Mouse (Mus musculus): ENCODE results near the gene Espn. TPM values are rescaled to one million over a fixed set of nuclear protein-coding genes. Genes with fewer than 3 reads are reported as not detected.
A peak's percentile ranks its signal among the peaks of the same experiment; 100 is the strongest.

The Espn gene
- polyA plus RNA-seq, 1 experiment from 2014 or later, result 0.31 TPM

GRCm38 (mm10) chr4:152187142-152187541 lies 35.0 kb upstream of the Espn start:
- no peak overlapping the region for H3K9ac ChIP-seq
- no peaks in the 10 kb centered on the region; the same call in 1 of the 2 replicates for H3K36me3 ChIP-seq
- no peak overlapping the region for H3K27ac ChIP-seq (replicated peaks)
- peaks cover 33% of the 10 kb centered on the region for H3K4me1 ChIP-seq (replicated peaks)
- H3K4me2 ChIP-seq, result no peak overlapping the region
- 86% methylated on average over 9 of the region's 9 CpGs for WGBS
- no peaks in the 10 kb centered on the region for H3K9me3 ChIP-seq
- no peak overlapping the region for H3K4me3 ChIP-seq
- no peak for ATAC-seq (ENCODE audit: low FRiP score, low read depth)
- H3K27me3 ChIP-seq, result no peaks in the 10 kb centered on the region

GRCm38 (mm10) chr4:152186205-152187082 lies 34.3 kb upstream of the Espn start:
- peak overlapping the region; percentile 74 for H3K27ac ChIP-seq (replicated peaks)
- no peak overlapping the region; the same call in 1 of the 2 replicates for H3K4me3 ChIP-seq
- H3K36me3 ChIP-seq, result no peaks in the 10 kb centered on the region; the same call in 1 of the 2 replicates
- no peaks in the 10 kb centered on the region for H3K27me3 ChIP-seq
- H3K4me2 ChIP-seq, result peak overlapping the region; percentile 42
- no peak for ATAC-seq (ENCODE audit: low FRiP score, low read depth)
- peaks cover 33% of the 10 kb centered on the region for H3K4me1 ChIP-seq (replicated peaks)
- no peaks in the 10 kb centered on the region for H3K9me3 ChIP-seq
- WGBS, result 45% methylated on average over 14 of the region's 14 CpGs
- H3K9ac ChIP-seq, result no peak overlapping the region

DNA sequence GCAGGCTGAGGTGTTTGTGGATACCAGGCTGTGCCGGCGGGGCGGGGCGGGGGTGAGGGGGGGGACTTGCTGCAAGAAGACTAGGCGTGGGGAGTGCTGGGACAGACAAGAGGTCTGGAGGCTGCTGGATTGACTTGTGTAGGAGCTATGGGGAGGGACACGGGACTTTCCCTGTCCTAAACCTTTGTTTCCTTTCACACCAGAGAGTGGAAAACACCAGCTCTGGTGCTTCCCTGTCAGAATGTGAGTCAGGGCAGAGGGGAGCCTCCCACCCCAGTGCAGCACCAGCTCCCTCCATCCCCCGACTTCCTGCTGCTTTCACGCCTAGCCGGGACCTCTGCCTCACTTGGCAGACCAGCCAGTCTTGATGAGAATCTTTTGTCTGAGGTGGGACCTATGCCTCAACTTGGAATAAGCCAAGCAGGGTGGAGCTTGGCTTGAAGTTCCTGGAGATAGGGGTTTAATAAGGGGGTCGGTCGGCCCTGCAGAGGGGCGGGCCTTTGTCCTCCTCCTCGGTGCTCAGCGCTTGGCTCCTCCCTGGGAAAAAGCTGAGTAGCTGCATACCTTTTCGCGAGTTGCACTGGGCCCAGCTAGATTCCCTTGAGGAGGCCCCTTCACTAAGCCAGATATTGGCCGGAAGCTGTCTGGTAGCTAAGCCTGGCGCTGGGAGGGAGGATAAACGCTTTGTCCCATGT lies 33.5 kb upstream of the Espn start:
- H3K4me1 ChIP-seq (replicated peaks), result peaks cover 37% of the 10 kb centered on the region
- H3K36me3 ChIP-seq, result no peaks in the 10 kb centered on the region; the same call in 1 of the 2 replicates
- H3K4me2 ChIP-seq, result peak overlapping the region; percentile 42
- H3K9me3 ChIP-seq, result no peaks in the 10 kb centered on the region
- 9% methylated on average over 19 of the region's 19 CpGs for WGBS
- no peaks in the 10 kb centered on the region for H3K27me3 ChIP-seq
- peak; percentile 75 for ATAC-seq (ENCODE audit: low FRiP score, low read depth)
- H3K4me3 ChIP-seq, result no peak overlapping the region; the same call in 1 of the 2 replicates
- H3K9ac ChIP-seq, result peak overlapping the region; percentile 23; the same call in 1 of the 2 replicates
- peak overlapping the region; percentile 74 for H3K27ac ChIP-seq (replicated peaks)

- H3K9me3 ChIP-seq, result no peaks in the 10 kb centered on the region
- H3K4me2 ChIP-seq, result peak overlapping the region; percentile 42
- no peak overlapping the region for H3K9ac ChIP-seq
- peak; percentile 23 for ATAC-seq (ENCODE audit: low FRiP score, low read depth)
- H3K4me1 ChIP-seq (replicated peaks), result peaks cover 38% of the 10 kb centered on the region
- H3K4me3 ChIP-seq, result no peak overlapping the region
- H3K27me3 ChIP-seq, result no peaks in the 10 kb centered on the region
- WGBS, result 9% methylated on average over 3 of the region's 3 CpGs
- H3K36me3 ChIP-seq, result no peaks in the 10 kb centered on the region; the same call in 1 of the 2 replicates
- H3K27ac ChIP-seq (replicated peaks), result peak overlapping the region; percentile 74
These were observed 33.0 kb upstream of the Espn start for GRCm38 (mm10) chr4:152185137-152185509.

DNA sequence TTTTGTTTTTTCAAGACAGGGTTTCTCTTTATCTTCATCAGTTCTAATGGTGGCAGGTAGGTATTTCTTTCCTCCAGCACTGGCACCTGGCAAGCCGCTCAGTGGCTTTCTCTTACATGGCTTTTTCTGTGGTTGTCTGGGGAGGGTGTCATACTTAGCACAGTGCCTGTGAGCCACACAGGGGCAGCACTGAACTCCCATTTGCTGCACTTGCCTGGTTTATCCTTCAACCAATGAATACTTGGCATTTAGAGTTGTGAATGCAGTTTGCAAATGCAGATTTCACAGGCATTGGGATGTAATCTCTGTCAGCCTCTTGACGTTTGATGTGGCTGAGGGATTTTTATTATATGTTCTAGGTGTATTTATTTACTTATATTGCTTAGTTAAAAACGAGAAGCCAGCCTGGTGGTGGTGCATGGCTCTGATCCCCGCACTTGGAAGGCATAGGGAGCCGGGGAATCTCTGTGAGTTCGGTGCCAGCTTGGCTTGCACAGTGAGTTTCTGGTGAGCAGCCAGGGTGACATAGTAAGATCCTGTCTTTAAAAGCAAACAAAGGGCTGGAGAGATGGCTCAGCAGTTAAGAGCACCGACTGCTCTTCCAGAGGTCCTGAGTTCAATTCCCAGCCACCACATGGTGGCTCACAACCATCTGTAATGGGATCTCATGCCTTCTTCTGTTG lies 32.3 kb upstream of the Espn start:
- H3K4me1 ChIP-seq (replicated peaks), result peaks cover 39% of the 10 kb centered on the region
- ATAC-seq (ENCODE audit: low FRiP score, low read depth), result no peak
- H3K4me3 ChIP-seq, result no peak overlapping the region
- H3K36me3 ChIP-seq, result no peaks in the 10 kb centered on the region; the same call in 1 of the 2 replicates
- H3K9ac ChIP-seq, result no peak overlapping the region
- H3K9me3 ChIP-seq, result no peaks in the 10 kb centered on the region
- H3K4me2 ChIP-seq, result no peak overlapping the region
- no peaks in the 10 kb centered on the region for H3K27me3 ChIP-seq
- WGBS, result 56% methylated on average over 7 of the region's 7 CpGs
- peak overlapping the region; percentile 74; the same call in 1 of the 2 replicates for H3K27ac ChIP-seq (replicated peaks)

GRCm38 (mm10) chr4:152182205-152182604 lies 30.0 kb upstream of the Espn start:
- Histone ChIP-seq H3K27ac (replicated peaks) (no peak overlapping the region), H3K4me1 (replicated peaks) (peaks cover 48% of the 10 kb centered on the region), H3K4me2 (no peak overlapping the region), H3K36me3 (no peaks in the 10 kb centered on the region; the same call in 1 of the 2 replicates), H3K9me3 (no peaks in the 10 kb centered on the region), H3K27me3 (no peaks in the 10 kb centered on the region), H3K9ac (no peak overlapping the region), H3K4me3 (no peak overlapping the region)
- no peak for ATAC-seq (ENCODE audit: low FRiP score, low read depth)
- WGBS, result 90% methylated on average over 10 of the region's 10 CpGs

GRCm38 (mm10) chr4:152179946-152180660 lies 27.9 kb upstream of the Espn start:
- Histone ChIP-seq H3K27me3 (0 out of 2 replicates have a peak, but pooled peaks cover 2% of the 10 kb centered on the region), H3K4me2 (peak overlapping the region; percentile 96), H3K36me3 (no peaks in the 10 kb centered on the region; the same call in 1 of the 2 replicates), H3K4me3 (peak overlapping the region; percentile 84; the same call in 1 of the 2 replicates), H3K27ac (replicated peaks) (no peak overlapping the region), H3K4me1 (replicated peaks) (peaks cover 31% of the 10 kb centered on the region), H3K9ac (peak overlapping the region; percentile 80; the same call in 1 of the 2 replicates), H3K9me3 (no peaks in the 10 kb centered on the region)
- 85% methylated on average over 16 of the region's 16 CpGs for WGBS
- ATAC-seq (ENCODE audit: low FRiP score, low read depth), result no peak

- no peak for ATAC-seq (ENCODE audit: low FRiP score, low read depth)
- WGBS, result 21% methylated on average over 16 of the region's 16 CpGs
These were observed 26.9 kb upstream of the Espn start for GRCm38 (mm10) chr4:152178916-152179705.

DNA sequence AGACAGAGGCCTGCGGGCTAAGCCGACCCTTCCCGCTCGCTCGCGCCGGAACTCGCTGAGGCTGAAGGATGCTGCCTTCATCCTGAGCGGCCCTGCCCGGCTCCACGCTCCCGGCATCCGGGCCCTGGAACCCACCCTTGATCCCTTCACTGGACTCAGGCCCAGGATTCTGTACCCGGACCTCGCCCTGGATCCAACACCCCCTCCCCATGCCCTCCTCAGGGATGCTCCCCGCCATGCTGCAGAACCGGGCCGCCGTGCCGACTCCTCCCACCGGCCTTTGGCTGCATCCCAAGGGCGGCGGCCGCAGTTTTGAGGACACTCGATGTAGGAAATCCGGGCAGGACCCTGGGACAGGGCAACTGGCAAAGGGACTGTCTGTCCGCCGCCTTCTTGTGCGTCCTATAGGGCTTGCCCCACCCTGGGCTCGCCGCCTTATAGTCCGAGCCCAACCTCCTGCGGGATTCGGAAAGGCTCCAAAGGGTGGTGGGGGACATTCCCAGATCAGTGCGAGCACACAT lies 26.2 kb upstream of the Espn start:
- H3K4me1 ChIP-seq (replicated peaks), result peaks cover 28% of the 10 kb centered on the region
- WGBS, result 0% methylated on average over 35 of the region's 35 CpGs
- H3K27ac ChIP-seq (replicated peaks), result peak overlapping the region; percentile 82
- H3K9ac ChIP-seq, result peak overlapping the region; percentile 80
- peak overlapping the region; percentile 96 for H3K4me2 ChIP-seq
- H3K9me3 ChIP-seq, result no peaks in the 10 kb centered on the region
- peaks cover 2% of the 10 kb centered on the region; the same call in 1 of the 2 replicates for H3K27me3 ChIP-seq
- peak overlapping the region; percentile 84 for H3K4me3 ChIP-seq
- no peaks in the 10 kb centered on the region; the same call in 1 of the 2 replicates for H3K36me3 ChIP-seq
- peak; percentile 65 for ATAC-seq (ENCODE audit: low FRiP score, low read depth)

More at GRCm38 (mm10) chr4:152178916-152179705, 26.9 kb upstream of the Espn start:
- H3K9ac ChIP-seq, result peak overlapping the region; percentile 80
- peak overlapping the region; percentile 84 for H3K4me3 ChIP-seq
- H3K4me1 ChIP-seq (replicated peaks), result peaks cover 28% of the 10 kb centered on the region
- H3K36me3 ChIP-seq, result no peaks in the 10 kb centered on the region; the same call in 1 of the 2 replicates
- H3K4me2 ChIP-seq, result peak overlapping the region; percentile 96
- peaks cover 2% of the 10 kb centered on the region; the same call in 1 of the 2 replicates for H3K27me3 ChIP-seq
- no peaks in the 10 kb centered on the region for H3K9me3 ChIP-seq
- peak overlapping the region; percentile 82 for H3K27ac ChIP-seq (replicated peaks)
